Mouse (Mus musculus) T-helper 1 cell (primary cell): ENCODE data around the gene Chd6.

ENCODE experiments used
- in situ Hi-C: fragments of 300-600 bp; cut with MboI, MseI; formaldehyde crosslinking; loops from one replicate; pipeline ENCODE4 v1.15.1; 2025; ENCODE audit warnings: high pct_unique_total_duplicates

Chd6 gene

GRCm38 (mm10) chr2:160932981-160933380 lies 175.9 kb downstream of the Chd6 start:
- in situ Hi-C loops: no loop called here

GRCm38 (mm10) chr2:160932325-160932724 lies 176.6 kb downstream of the Chd6 start:
- in situ Hi-C loops: no loop called here

- in situ Hi-C loops: no loop called here
These were observed 177.5 kb downstream of the Chd6 start for GRCm38 (mm10) chr2:160931378-160931777.

GRCm38 (mm10) chr2:160925203-160925602 lies 183.7 kb downstream of the Chd6 start:
- in situ Hi-C loops: no loop called here

GRCm38 (mm10) chr2:160921285-160921684 lies 187.6 kb downstream of the Chd6 start:
- in situ Hi-C loops: no loop called here

- in situ Hi-C loops: no loop called here
These were observed 190.0 kb downstream of the Chd6 start for GRCm38 (mm10) chr2:160918930-160919215.

GRCm38 (mm10) chr2:160918154-160918929 lies 190.5 kb downstream of the Chd6 start:
- in situ Hi-C loops: no loop called here

- in situ Hi-C loops: no loop called here
These were observed 191.6 kb downstream of the Chd6 start for GRCm38 (mm10) chr2:160917313-160917712.

- in situ Hi-C loops: no loop called here
These were observed 192.2 kb downstream of the Chd6 start for GRCm38 (mm10) chr2:160916714-160917113.

- in situ Hi-C loops: no loop called here
These were observed 192.9 kb downstream of the Chd6 start for GRCm38 (mm10) chr2:160915821-160916610.

- in situ Hi-C loops: no loop called here
These were observed 194.2 kb downstream of the Chd6 start for GRCm38 (mm10) chr2:160914656-160915055.

- in situ Hi-C loops: no loop called here
These were observed 196.6 kb downstream of the Chd6 start, which contains the start of gene Emilin3 for GRCm38 (mm10) chr2:160912231-160912671. Gene Emilin3 (minus strand): TSS chr2:160912328.

- in situ Hi-C loops: no loop called here
These were observed 197.2 kb downstream of the Chd6 start for GRCm38 (mm10) chr2:160911558-160912201.

GRCm38 (mm10) chr2:160910633-160911032 lies 198.2 kb downstream of the Chd6 start:
- in situ Hi-C loops: no loop called here

- in situ Hi-C loops: no loop called here
These were observed 200.3 kb downstream of the Chd6 start for GRCm38 (mm10) chr2:160908607-160909006.

- in situ Hi-C loops: no loop called here
These were observed 202.8 kb downstream of the Chd6 start for GRCm38 (mm10) chr2:160906101-160906500.

- in situ Hi-C loops: no loop called here
These were observed 203.6 kb downstream of the Chd6 start for GRCm38 (mm10) chr2:160905301-160905700.

- in situ Hi-C loops: no loop called here
These were observed 207.0 kb downstream of the Chd6 start for GRCm38 (mm10) chr2:160901656-160902412.
